Mouse (Mus musculus): ENCODE measurements around the gene Ilf3.
A peak's percentile ranks its signal among the peaks of the same experiment; 100 is the strongest.

Gene Ilf3

DNA sequence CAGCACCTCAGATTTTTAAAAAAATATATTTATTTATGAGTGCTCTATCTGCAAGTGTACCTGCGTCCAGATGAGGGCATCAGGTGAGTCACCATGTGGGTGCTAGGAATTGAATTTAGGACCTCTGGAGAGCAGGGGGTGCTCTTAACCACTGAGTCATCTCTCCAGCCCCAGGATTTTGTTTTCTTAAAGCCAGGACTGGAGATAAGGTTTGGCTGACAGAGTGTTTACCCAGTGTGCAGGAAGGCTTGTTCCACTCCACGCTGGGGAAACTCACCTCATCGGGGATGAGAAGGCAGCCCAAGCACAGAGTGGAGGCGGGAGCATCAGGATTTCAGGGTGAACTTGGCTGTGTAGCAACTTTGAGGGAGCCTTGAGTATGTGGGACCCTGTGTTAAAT is 27.3 kb upstream of the Ilf3 start:
- DNase-seq (ENCODE audit: low read depth, low spot score) = no peak

DNA sequence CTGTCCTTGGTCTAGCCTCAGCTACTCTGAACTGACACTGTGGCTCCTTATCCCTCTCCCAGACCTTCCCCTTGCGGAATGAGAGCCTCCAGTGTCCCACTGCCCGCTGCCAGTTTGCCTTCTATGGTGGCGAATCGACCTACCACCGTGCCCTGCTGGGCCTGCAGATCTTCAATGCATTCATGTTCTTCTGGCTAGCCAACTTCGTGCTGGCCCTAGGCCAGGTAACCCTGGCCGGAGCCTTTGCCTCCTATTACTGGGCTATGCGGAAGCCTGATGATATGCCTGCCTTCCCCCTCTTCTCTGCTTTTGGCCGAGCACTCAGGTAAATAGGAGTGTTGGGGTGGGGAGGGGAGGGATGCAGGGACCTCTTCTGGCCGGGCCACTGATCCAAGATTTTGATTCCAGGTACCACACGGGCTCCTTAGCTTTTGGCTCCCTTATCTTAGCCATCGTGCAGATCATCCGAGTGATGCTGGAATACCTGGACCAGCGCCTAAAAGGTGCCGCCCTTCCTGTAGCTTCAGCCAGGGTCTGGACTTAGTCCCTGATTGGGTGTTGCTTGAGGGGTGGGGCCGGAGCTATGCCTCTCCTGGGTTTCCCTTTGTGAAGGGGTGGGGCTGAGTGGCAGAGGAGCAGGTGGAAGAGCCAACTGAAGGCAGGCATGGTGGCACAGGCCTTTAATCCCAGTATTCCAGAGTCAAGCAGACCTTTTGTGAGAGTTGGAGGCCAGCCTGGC is 20.9 kb upstream of the Ilf3 start:
- no peak for DNase-seq (ENCODE audit: low read depth, low spot score)

DNA sequence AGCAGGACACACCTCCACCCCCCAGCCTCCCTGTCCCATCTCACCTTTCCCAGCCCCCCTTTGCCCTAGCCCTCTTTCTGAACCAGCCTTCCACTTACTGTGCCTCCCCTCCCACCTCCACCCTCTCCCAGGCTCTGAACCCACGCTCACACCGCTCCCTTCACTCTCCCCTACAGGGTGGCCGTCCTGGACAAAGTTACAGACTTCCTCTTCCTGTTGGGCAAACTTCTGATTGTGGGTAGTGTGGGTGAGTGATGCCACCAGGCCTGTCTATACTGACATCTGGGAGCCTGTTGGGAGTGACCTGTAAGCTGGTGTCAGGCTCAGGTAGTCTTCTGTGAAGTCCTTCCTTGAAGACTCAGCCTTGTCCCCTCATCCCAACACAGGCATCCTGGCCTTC is 19.5 kb upstream of the Ilf3 start:
- DNase-seq (ENCODE audit: low read depth, low spot score) = no peak

DNA sequence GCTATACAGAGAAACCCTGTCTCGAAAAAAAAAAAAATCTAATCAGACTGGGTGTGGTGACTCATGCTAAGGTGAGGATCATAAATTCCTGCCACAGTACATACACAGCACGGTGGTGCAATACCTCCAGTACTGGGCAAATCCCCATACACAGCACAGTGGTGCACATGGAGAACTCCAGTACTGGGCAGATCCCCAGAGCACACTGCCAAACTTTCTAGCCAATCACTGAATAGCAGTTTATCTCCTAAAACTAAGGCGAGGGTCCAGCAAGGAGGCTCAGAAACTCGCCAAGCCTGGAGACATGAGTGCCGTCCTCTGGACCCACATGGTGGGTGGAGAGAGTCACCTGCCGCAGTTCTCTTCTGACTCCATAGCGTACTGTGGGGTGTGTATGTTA is 16.5 kb upstream of the Ilf3 start:
- no peak for DNase-seq (ENCODE audit: low read depth, low spot score)

DNA sequence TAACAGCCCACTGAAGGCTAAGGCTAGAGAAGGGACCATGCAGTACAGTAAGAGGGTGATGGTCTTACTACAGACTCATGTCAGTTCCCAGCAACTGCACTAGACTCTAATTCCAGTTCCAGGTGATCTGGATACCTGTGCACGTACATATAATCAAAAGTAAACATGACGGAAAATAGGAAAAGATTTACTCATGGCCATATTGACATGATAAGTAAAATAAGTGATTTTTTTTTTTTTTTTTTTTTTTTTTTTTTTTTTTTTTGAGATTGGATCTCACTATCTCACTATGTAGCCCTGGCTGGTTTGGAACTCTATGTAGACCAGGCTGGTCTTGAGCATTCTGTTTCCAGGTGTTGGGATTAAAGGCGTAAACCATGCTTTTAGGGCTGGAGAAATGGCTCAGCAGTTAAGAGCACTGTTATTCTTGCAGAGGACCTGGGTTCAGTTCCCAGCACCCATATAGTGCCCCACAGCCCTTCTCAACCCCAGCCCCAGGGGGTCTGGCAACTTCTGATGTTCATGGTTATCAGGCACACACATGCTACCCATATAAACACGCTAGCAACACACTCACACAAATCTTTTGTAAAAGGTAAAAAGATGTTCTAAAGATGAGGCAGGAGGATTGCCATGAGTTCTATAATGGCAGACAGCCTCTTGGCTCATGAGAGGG is 15.8 kb upstream of the Ilf3 start:
- no peak for DNase-seq (ENCODE audit: low read depth, low spot score)

DNA sequence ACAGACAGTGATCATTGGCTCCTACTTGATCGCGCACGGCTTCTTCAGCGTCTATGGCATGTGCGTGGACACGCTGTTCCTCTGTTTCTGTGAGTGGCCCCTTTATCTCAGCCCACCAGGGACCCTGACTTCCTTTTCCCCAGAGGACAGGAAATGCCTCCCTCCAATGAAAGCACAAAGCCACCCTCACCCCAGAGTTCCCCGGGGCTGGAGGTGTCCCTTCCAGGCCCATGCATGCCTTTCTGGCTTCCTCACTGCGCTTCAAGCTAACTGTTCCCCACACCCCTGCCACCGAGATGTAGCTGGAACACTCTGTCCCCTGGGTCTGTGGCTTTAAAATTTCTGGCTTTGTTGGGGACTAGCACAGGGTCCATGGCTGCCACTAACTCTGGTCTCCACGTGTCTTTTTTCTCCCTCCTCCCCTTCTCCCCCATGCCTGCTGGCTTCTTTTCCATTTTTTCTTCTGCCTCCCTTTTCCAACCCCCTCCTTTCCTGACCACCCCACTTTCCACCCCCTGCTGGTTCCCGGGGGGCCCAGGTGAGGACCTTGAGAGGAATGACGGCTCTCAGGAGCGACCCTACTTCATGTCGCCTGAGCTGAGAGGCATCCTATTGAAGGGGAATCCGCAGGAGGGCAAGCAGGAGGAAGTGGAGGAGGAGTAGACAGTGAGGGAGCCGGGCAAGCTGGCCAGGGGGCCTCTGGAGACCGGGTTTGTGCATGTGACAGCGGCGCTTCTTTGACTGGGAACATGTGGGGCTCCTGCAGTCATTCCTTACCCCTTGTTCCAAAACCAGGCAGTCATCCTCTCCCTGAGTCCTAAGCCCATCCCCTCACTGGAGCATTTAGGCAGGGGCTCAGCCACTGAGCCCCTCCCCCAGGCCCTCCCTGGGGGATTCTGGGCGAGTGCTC is 15.0 kb upstream of the Ilf3 start:
- no peak for DNase-seq (ENCODE audit: low read depth, low spot score)

DNA sequence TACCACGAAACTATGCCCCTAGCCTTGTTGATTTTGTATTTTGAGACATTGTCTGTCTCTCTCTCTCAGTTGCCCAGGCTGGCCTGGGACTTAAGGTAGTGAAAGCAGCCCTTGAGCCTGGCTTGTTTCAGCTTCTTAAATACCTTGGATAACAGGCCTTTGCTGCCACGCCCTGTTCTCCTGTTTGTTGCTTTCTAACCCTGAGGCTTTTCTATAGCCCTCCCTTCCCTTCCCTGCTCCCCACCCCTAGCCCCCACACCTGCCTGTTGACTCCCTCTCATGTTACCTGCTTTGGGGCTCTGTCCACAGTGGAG is 14.3 kb upstream of the Ilf3 start:
- DNase-seq (ENCODE audit: low read depth, low spot score) = no peak

DNA sequence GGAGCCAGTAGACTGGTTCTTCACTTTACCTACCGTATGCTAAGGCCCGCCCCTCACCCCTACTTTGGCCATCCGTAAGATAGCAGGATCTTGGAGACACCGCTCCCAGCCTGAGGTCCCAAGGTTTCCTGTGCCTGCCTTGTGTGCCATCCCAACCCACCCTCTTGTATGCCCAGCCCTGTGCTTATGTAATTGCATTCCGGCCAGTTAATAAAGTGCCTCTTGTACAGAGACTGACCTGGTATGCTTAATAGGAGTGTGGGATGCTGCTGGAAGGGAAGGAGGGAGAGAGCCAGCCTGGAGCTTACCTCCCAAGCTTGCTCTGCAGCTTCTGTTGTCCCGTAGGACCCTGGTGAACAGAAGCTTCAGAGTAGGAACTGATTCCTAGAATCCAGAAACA is 12.9 kb upstream of the Ilf3 start:
- no peak for DNase-seq (ENCODE audit: low read depth, low spot score)

DNA sequence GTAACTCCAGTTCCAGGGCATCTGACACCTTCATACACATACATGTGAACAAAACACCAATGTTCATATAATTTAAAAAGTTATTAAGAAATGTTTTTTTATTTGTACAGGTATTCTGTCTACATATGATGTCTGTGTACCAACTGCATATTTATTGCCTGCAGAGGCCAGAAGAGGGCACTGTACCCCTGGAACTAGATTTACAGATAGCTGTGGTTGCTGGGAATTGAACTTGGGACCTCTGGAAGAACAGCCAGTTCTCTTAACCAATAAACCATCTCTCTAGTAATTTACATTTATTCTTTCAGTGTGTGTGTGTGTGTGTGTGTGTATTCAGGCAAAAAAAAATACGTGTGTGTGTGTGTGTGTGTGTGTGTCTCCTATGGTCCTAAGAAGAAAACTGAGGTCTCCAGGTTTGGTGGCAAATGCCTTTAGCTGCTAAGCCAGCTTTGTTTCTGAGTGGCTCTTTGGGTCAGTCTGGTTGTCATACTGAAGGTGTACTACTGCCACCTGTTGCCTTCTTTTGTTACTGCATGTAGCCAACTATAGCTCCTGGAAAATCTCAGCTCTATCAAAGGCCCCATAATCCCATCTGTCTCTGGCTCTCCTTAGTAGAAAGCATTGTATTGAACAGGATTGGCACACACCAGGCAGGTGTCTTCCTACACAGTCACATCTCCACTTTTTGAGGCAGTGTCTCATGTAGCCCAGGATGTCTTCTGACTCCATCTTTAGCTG is 10.5 kb upstream of the Ilf3 start:
- DNase-seq (ENCODE audit: low read depth, low spot score) = peak; percentile 65

DNA sequence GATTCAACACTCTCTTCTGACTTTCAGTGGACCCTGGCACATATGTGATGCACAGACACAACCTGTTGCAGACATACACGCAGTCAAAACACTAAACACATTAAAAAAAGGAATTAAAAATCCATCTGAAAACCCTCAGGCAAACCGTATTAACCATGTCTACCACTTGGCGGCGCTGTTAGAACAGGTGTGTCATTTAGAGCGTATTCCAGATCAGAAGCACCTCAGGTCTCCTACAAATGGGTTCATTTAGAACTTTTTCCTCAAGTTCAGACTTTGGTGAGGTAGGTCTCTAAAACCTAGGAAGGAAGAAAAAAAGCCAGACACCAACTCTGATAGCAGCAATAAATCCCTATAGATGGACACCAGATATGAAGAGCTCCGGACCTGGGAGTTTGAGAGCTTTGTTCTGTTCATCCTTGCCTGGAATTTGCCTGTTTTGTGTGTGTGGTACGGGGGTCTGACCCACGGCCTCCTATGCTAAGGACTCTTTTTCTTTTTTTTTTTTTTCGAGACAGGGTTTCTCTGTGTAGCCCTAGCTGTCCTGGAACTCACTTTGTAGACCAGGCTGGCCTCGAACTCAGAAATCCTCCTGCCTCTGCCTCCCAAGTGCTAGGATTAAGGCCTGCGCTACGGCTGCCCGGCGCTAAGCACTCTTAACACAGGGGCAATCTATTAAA is 990 bp upstream of the Ilf3 start:
- no peak for DNase-seq (ENCODE audit: low read depth, low spot score)

DNA sequence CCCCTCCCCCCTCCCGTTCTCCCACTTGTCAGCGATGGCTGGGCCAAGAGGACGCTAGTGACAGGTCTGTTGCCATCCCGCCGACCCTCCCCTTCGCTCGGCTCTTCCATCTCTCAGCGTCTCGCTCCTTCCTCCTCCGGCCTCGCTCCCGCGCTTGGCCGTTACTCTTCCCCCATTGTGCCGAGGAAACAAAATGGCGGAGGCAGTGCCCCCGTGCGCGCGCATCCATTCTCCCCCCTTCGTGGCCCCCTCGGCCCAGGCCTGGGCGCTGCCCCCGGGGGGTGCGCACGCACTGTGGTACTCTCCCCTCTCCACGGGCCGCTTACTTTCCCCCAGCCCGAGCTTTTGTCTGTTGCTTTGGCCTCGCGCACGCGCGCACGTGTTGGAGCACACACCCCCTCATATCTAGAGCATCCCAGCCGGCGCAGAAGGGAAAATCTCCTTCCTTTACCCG is 487 bp downstream of the Ilf3 start:
- DNase-seq (ENCODE audit: low read depth, low spot score) = no peak

DNA sequence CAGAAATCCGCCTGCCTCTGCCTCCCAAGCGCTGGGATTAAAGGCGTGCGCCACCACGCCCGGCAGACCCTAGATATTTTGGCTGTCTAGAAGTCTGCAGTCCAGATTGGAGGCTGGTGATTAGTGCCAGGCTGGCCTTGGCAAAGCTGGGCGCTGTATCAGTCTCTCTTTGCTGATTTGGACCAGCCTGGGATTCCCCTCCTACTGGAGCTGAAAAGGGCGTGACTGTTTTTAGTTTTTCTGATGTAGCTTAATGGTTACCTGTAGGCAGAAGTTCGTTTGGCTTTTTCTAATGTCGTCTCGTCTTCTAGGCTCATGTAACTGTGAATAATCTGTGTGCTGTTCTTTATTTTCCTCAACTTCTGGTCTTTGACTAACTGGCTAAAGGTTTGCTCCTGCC is 1.4 kb downstream of the Ilf3 start:
- DNase-seq (ENCODE audit: low read depth, low spot score) = no peak

DNA sequence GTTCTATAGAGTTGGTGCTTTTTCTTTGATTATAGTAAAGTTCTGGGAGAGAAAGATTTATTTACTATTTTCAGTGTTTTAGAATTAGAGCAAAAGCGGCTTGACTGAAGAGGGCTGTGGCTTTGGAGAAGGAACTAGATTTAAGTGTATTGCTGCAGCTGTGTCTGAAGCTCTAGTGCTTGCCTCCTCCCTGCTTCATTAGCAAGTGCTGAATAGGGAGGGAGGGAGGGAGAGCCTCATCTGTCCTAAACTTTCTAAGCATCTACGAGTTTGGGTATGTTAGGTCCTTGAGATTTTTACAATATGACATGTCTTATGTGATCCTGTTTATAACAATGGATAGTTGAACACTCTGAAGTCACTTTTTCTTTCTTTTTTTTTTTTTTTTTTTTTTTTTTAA is 3.2 kb downstream of the Ilf3 start:
- DNase-seq (ENCODE audit: low read depth, low spot score) = no peak

DNA sequence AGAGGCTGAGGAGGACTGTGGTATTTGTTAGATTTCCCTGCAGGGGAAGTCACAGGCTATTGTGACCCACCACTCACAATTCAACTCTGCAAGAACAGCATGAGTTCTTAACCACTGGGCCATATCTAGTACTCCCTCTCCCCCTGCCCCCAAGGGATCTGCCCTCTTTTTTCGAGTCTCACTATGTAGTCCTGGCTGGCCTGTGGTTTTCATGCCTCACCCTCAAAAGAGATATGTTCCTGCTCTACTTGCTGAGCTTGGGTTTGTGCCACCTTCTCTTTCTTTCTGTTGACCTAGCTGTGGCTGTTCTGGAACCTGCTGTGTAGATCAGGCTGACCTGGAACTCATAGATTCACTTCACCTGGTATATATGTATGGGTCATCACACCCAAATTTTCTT is 4.8 kb downstream of the Ilf3 start:
- DNase-seq (ENCODE audit: low read depth, low spot score) = no peak

DNA sequence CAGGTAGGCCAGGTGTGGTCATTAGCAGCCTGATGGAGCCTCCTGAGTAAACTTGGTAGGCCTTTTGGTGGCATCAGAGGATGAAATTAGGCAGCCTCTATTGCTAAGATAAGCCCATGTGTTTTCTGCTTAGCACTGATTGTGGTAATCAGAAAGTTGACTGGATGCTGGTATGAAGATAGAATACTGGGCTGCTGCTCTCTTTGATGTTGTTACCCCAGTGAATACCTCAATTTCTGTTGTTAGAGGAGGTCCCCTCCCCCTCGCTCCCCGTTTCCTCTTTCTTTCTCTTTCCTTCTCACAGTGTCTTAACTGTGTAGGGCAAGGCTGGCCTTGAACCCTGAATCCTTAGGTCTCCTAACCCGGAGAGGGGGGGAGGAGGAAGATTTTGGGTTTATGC is 11.5 kb downstream of the Ilf3 start:
- DNase-seq (ENCODE audit: low read depth, low spot score) = no peak

DNA sequence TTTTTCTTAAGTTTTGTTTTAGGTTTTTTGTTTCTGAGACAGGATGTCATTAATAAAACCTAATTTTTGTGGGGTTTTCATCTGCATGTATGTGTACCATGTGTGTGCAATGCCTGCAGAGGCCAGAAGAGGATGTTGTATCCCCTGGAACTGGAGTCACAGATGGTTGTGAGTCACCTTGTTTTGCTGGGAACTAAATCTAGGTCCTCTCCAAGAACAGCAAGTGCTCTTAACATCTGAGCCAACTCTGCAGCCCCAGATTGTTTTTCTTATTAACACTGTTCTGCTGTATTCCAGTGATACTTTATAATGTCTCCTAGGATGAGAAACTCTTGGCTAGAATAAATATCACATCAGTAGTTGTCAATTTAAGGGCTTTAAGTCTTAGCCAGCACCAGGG is 13.2 kb downstream of the Ilf3 start:
- DNase-seq (ENCODE audit: low read depth, low spot score) = no peak

DNA sequence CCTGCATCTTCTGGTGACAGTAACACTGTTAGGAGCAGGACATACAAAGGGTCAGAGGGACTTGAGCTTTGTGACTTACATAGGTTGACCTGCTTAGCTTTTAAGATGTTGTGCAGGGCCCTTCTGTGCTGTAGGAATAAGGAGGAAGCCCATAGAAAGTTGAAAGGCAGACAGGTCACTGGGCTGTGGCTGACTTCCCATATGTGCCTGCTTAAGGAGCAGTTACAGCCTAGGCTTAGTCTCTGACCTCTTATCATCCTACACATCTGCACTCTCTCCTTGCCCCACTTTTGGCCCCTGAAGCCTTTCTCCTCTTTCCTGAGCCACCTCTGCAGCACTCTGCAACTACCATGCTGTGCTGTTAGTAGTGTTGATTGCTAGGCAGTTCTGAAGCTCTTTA is 16.3 kb downstream of the Ilf3 start:
- DNase-seq (ENCODE audit: low read depth, low spot score) = no peak

DNA sequence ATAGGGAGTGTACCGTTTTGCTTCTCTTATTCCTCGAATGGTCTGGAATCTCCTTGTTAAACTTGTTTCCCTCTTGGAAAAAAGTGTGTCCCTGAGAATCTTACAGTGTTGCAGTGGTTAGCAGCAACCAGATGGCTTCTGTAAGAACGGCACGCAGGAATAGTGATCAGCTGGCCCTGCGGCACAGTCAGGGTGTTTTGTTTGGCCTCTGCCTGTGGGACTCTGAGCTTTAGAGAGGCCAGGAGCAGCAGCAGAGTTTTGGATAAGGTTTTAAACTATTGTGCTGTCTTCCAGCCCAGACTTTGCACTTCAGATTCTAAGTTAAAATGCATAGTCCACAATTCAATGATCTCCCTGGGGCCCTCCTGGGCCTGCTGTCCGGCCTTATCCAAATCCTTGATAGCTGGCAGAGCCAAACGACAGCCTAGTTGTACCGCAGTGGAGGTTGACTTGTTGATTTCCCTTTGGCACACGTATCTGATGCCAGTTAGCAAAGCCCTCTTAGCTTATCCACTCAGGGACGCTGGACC is 25.0 kb downstream of the Ilf3 start:
- no peak for DNase-seq (ENCODE audit: low read depth, low spot score)

DNA sequence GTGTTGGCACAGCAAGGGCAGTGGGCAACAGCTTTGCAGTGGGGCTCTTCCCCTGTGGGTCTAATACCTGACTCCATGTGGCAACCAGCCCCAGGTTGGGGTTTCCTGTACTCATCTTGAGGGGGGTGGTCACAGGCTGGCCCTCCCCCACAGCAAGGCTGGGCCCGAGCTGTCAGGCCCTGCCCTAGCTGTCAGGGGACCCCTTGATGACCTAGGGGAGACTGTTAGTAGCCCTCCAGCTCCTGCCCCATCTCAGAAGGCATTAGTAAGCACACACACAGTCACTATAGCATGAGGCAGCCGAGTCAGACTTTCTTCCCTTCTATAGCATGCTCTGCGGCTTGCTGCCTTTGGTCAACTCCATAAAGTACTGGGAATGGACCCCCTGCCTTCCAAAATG is 28.0 kb downstream of the Ilf3 start:
- DNase-seq (ENCODE audit: low read depth, low spot score) = no peak

DNA sequence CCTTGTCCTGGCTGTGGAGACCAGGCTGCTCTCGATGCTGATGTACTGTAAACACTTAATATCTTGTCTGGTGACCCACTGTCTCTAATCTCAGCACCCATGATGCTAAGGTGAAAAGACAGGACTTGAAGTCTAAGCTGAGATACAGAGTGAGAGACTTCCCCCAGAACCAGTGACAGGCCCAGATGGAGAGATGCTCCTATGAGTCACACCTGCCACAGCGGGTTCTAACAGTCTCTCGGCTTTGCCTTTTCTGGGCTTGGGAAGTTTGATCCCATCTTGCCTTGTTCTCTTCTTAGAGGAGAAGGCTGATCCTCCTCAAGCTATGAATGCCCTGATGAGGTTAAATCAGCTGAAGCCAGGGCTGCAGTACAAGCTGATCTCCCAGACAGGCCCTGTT is 29.5 kb downstream of the Ilf3 start:
- DNase-seq (ENCODE audit: low read depth, low spot score) = no peak

DNA sequence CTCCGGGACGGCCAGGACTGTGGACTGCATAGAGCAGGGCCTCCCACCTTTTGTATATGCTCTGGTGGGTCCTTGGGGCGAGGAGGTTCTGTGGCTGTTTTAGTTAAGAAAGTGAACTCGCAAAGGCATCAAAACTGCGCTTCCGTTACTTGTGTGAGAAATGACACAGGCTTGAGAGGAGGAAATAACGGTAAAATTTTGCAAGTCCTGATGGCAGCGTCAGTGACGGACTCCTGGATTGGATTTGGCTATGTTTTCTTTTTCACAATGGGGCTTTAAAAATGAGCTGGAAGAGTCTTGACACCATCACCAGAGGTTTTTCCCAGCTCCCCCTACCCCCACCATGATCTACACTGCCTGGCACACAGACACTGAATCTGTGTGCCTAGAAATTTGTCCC is 33.4 kb downstream of the Ilf3 start:
- DNase-seq (ENCODE audit: low read depth, low spot score) = no peak
